Mouse (Mus musculus) monocyte, adult 2 months (primary cell): ENCODE measurements at regions not wholly inside any gene's neighbourhood (a gene's known extent, or its start where the extent isn't known, plus 50 kb on each side); places are given as distances from the start of the nearest gene placed in this dataset.
A peak's percentile ranks its signal among the peaks of the same experiment; 100 is the strongest.
"Not testable (repeated sequence)": the region's sequence is repeated elsewhere in the genome, so short reads cannot be mapped to it uniquely, and the experiment has no call there.

Source experiments
- DNase-seq, 2 experiments: peaks; one replicate each; pipeline ENCODE4 v3.0.0; 2022; ENCODE audit warnings: low spot score in 2 of 2, low read depth in 1 of 2

DNA sequence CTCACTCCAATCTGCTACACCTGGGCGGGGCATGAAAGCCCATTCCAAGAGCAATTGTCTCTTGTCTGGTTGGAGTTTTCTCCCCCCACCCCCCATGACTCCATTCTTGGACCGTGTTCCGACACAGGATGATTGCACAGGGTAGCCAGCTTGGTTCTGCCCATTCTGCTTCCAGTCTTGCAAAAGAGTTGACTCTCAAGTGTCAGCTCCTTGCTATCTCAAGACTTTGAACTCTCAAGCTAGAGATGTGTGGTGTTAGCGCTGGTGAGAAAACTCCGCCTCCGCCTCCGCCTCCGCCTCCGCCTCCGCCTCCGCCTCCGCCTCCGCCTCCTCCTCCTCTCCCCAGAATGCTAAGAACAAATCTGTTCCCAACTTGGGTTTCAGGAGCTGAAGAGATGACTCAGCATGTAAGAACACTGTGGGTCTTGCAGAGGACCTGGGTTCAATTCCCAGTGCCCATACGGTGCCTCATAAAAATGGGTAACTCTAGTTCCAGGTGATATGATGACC, 135.1 kb downstream of the Bcat1 start:
- DNase-seq = no peak

DNA sequence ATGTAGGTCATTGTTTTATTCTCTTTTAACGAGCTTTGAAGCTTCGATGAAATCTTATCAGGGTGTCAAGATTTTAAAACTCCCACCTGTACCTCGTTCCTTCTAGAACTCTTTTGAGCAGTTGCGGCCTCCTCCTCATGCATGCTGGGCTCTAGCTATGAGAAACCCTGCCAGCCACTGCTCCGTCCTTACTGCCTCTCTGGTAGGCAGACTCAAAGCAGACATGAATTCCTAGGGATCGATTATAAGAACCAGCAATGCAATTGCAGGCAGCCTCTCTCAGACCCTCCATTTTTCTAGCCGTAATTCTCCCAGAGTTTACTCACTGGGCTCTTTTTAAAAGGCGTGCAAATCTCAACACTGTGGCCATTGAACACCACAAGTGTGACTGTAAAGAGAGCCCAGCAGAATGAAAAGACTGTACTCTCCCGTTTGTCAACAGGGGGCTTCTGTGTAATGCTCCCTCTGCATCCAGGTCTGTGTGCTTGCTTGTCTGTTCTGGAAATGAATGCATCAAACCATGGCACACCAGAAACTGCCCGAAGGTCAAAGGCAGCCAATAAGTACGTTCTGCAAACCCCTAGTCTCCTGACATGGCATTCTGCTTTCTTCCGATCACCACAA, 137.3 kb downstream of the Bcat1 start:
- no peak for DNase-seq

DNA sequence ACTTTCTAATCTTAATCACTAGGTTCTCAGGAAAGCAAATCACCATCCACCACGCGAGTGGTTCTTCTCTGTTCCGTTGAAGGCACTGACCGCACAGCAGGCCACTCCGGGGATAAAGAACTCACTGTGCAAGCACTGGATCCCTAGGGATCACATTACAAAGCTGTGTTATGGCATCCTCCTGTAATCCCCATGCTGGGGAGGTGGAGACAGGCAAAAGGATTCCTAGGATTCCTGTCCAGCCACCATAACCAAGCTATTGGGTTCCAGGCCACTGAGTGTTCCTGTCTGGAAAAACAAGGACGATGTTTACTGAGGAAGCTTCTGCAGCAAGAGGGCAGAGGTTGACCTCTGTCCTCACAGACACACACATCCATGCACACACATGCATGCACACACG, 138.8 kb downstream of the Bcat1 start:
- DNase-seq = no peak

- no peak for DNase-seq
Measured at GRCm38 (mm10) chr6:144933722-144934235, 142.2 kb downstream of the Bcat1 start.

- no peak for DNase-seq
Measured at GRCm38 (mm10) chr6:144932402-144932801, 143.6 kb downstream of the Bcat1 start.

GRCm38 (mm10) chr6:144929959-144930358, 146.0 kb downstream of the Bcat1 start:
- DNase-seq = no peak

DNA sequence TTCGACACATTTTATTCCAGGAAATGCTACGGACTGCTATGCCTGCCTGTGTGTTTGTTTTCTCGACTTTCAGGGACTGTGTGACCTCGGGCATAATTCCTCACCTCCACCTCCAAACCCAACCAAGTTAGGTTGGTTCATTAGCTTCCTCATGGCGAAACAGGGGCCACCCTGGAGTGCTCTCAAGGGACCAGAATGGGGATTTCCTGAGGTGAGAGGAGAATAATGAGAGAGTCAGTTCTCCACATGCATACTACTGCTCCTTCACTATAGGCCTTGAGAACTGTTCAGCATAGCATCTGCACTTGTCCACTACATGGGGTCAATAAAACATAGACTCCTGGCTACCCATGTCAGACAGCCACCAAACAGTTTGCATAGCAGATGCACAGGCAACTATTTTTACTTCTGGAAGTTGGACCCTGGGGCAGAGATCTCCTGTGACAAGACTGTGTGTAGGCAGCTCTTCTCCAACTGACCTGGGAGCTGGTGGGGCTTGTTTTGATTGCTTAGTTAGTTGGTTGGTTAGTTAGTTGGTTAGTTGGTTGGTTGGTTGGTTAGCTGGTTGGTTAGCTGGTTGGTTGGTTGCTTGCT, 146.6 kb downstream of the Bcat1 start:
- no peak for DNase-seq

DNA sequence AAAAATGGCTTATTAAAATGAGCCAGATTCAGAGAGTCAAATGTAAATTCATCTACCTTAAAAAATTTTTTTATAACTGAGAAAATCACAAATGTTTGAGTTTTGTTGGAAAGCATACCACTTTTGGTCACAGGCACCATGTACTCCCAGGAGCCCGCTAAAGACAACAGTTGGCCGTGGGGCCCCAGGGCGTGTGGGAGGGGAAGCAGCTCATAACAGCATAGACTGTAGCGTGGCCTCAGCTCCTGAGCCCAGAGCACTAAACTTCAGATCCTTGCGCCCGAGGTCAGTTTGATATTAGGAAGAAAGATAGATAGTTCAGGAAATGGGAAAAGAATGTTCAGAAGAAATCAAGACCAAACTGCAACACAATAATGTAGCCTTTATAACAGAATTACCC, 145.8 kb upstream of the Sox5 start:
- DNase-seq = no peak

DNA sequence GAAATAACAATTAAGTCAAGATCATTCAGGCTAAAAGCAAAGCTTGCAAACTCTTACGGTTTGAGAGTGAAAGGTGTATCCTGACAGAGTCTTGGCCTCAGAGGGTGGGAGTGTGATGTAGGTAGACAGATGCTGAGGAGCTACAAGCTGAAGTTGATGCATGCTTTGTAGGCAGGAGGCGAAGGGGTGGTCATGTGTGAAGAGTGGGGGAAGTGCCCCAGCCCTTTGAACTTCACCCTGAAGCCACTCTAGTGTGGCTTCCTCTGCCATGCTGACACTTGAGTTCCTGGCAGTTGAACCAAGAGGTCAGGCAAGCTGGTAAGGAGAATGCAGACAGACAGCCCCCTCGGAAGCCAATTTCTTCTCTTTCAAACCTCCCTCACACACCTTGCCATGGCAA, 141.0 kb upstream of the Sox5 start:
- no peak for DNase-seq

DNA sequence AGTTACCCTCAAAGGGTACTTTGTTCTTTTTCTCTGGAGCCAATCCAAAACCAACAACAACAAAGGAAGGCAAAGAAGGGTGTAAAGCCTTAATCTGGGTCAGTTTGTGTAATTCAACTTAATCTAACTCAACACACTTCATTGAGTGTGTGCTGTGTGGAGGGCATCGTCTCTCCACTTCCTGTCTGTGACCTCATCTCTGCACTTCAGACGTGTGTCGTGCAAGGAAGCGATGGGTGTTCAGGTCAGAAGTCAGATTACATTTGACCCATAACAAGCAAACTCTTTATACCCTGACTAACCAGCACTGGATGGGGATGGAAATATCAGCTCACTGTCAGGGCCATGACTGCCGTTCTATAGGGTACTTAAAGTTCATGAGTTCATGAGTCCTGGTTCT, 138.0 kb upstream of the Sox5 start:
- DNase-seq = no peak

DNA sequence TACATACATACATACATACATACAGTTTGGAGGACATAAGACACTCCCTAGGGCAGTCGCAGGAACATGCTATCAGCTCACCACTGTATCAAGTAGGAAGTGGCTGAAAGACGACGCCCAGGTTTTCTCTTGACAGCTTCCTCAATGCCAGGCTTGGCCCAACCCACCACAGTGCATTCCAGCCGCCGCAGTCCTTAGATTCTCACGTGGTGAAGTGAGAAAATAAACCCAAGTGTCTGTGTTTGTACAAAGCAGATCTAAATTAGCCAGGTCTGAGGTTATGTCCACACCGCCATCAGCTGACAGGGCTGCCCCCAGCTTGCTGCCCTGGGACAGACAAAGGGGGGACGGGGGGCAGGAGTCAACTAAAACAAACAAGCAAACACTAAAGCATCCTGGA, 135.4 kb upstream of the Sox5 start:
- no peak for DNase-seq

DNA sequence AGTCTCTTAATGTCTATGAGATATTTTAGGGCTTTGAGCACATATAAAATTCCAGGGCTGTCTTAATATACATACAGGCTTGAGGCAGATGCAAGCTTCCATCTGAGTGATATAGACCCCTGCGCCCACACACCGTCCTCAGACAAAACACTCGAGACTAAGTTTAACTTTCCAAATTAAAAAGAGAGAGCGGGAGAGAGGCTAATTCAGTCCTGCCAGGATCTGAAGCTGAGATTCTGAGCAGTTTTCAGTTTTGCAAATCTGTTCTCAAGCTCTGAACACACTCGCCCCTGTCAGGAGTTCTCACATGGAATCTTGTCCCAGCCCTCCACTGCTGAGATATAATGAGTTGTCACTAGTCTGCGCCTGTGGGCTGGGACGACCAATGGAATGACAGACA, 130.0 kb upstream of the Sox5 start:
- DNase-seq = no peak

GRCm38 (mm10) chr6:144910392-144910791, 128.6 kb upstream of the Sox5 start:
- DNase-seq = no peak

DNA sequence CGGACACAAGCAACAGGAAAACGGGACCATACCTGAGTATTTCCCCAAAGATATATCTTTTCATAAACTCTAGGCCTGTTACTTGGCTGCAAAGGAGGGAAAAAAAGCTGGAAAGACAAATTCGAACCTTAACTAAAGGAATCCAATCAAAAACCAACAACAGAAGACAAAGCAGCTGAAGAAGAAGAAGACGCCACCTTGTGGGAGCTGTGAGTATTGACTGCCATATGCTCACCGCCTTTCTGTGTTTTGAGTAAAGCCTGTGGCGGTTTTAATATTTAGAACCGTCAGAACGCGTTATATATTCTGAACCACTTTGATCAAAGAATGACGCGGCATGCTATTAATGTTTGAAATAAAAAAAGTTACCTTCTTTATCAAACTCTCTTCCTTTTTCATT, 126.9 kb upstream of the Sox5 start:
- no peak for DNase-seq

DNA sequence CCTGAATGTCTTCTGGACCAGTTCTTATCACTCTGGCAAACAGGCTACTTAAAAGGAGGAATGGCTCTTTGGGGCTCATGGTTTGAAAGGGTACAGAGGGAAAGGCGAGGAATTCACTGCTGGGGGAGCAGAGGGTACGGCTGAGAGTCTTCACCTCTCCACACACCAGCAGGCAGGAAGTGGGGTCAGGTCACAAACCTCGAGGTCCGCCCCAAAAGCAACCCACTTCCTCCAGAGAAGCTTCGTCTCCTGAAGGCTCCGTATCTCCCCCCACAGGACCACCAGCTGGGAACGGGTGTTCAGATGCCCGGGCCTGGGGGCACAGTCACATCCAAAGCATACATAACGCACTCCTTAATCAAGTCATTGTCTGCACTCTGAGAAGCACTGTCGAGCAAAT, 121.4 kb upstream of the Sox5 start:
- DNase-seq = peak in 1 of 2 experiments; percentile 6

GRCm38 (mm10) chr6:144902267-144902995, 120.7 kb upstream of the Sox5 start:
- DNase-seq = peak; percentile 73 to 78

DNA sequence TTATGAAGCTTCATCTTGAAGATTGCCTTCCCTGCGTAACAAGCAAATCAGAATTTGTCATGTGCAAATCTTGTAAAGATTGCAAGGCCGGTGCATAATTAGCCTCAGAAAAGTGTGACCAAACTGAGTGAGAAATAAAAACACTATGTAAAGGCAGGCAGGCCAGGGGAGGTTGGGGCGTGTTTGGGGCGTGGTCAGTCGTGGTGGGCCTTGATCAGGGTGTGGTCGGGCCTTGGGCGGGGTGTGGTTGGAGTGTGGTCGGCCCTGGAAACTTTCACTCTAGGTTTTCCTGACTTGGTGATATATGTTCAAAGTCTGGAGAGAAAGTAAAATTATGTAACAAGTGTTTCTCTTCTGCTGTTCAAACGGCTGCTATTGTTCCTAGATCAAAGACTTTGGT, 120.0 kb upstream of the Sox5 start:
- DNase-seq = peak; percentile 11 to 65

DNA sequence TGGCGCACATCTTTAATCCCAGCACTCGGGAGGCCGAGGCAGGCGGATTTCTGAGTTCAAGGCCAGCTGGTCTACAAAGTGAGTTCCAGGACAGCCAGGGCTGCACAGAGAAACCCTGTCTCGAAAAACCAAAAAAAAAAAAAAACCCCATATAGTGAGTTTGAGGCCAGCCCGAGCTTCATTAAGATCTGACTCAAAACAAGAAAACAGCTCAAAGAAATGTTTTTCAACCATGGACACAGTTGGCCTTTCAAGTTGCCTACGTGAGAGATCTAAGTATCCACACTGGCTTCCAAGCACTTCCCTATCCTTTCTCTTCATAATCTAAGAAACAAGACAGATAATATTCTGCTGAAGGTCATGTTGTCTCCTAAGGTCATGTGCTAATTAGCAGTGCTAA, 119.1 kb upstream of the Sox5 start:
- not testable (repeated sequence) for DNase-seq

DNA sequence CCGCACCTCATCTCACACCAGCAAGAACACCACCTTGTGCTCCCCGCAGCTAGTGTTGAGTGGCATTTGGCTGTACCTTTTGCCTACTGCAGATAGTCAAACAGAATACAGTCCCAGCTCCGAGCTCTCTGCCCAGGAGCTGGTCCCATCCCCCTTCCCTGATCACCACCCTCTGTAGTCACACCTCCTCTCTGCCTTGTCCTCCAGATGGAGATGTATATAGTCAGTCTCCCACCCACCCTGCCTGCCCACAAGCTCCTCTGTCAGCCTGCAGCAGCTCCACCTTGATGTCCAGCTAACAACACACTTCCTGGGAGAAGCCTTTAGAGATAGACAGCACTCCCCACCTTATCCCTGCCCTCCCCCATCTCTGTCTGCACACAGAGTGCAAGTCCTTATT, 115.7 kb upstream of the Sox5 start:
- no peak for DNase-seq

GRCm38 (mm10) chr6:144890914-144891313, 109.1 kb upstream of the Sox5 start:
- DNase-seq = no peak

DNA sequence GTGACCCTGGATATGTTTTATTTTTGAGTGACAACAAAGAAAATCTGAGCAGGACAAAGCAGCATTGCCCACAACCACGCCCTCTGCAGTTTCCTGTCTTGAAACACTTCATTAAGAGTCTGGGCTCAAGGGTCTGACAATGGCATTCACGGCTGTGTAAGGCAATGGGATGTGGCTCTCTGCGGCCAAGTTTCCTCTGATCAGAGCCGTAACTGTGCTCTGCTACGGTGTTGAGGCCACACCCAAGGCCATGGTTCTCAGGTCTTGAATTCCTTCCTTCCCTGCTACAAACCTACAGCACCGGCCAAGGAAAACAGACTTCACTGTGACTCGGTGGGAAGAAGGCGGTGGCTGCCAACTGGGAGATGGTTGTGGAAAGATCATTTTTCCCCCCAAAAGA, 108.4 kb upstream of the Sox5 start:
- no peak for DNase-seq

DNA sequence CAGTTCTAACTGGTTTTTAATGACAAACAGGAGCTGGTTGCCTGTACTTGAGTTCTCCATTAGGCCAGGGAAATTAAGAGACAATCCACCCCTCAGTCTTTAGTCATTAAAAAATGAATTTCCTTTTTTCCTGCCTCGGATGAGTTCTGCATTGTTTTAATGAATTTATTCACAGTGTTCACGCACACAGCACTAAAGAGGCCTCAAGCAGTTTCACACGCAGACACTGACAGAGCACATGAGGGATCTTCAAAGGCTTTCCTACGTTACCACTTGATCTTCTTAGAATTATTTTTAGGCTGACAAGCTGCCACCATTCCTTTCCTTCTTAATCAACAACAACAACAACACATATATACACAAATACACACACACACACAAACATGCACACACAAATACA, 101.3 kb upstream of the Sox5 start:
- DNase-seq = no peak
